Mouse (Mus musculus) kidney, adult 2 months (tissue): ENCODE results near the gene Ddx59.

Experiments
- CTCF ChIP-seq: fragments of 200-500 bp; conservative IDR thresholded peaks from 2 replicates; pipeline ENCODE4 v1.5.1; 2011; ENCODE audit warnings: low read depth, mild to moderate bottlenecking, control low read depth, low read length, moderate library complexity, mixed read lengths; ENCODE audit not compliant: insufficient read depth, insufficient read length
- POLR2A ChIP-seq: fragments of 200-500 bp; IDR thresholded peaks from one replicate; pipeline ENCODE4 v1.6.1; 2011; ENCODE audit warnings: low read depth, low read length, control low read depth

DNA sequence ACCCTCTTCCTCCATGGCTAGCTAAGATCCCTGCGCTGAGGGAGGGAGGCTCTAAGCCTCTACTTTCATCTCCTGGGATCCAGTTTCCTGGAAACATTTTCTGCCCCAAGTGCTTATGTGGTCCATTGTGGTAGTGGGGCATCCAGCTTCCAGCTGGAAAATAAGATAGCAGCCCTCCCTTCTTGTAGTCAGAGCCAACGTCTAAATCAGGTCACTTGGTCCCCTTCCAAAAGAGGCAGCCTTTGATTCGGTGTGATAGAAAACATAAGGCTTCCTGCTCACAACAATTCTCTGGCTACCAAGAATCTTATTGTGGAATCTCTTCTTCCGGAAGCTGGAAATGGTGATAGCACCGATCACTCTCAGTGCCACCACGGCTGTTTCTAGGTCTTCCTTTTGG, 33.9 kb upstream of the Ddx59 start:
- no peak for TF ChIP-seq CTCF
- no peak for TF ChIP-seq POLR2A
